Mouse (Mus musculus): ENCODE measurements at regions not wholly inside any gene's neighbourhood (a gene's known extent, or its start where the extent isn't known, plus 50 kb on each side); places are given as distances from the start of the nearest gene placed in this dataset.

GRCm38 (mm10) chr7:83256236-83256784 lies 328.4 kb upstream of the Tmc3 start:
- TF ChIP-seq POLR2A (IDR thresholded peaks at IDR 0.05; ENCODE audit: extremely low read depth, insufficient read depth, low read length) (no peak), CTCF (IDR thresholded peaks at IDR 0.05; ENCODE audit: extremely low read depth, insufficient read depth, low read length) (no peak)
